Mouse (Mus musculus) gastrocnemius, adult 18-20 months (tissue): ENCODE measurements at regions not wholly inside any gene's neighbourhood (a gene's known extent, or its start where the extent isn't known, plus 50 kb on each side); places are given as distances from the start of the nearest gene placed in this dataset.
A peak's percentile ranks its signal among the peaks of the same experiment; 100 is the strongest.

Experiments used
- DNase-seq: peaks from one replicate; pipeline ENCODE4 v3.0.0; 2021; ENCODE audit warnings: low spot score

DNA sequence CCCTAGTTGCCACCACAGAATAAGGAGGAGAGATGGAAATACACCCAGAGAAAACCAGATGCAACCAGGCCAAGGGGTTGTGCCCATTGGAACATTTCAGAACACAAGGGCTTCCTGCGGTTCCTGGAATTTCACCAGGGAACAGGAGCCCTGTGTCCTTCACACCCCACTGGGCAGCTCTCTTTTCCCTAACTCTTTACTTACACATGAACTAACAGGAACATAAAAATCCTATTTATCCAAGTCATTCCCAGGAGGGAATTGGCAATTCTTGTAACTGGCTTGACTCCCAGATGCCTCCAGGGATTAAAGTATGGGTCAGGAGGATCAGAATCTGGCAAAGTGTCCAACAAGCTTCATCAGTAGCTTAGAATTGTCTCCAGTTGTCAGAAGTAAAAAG, 62.2 kb upstream of the Glycam1 start:
- peak; percentile 9 for DNase-seq
